Mouse (Mus musculus): ENCODE measurements around the gene Pear1. TPM values are rescaled to one million over a fixed set of nuclear protein-coding genes. Genes with fewer than 3 reads are reported as not detected.

Gene Pear1
- polyA plus RNA-seq, 1 experiment from 2014 or later, result 34.5 TPM

GRCm38 (mm10) chr3:87735335-87735734 is 88.8 kb downstream of the Pear1 start:
- Histone ChIP-seq H3K4me3 (ENCODE audit: low read length) (no peak overlapping the region), H3K9me3 (ENCODE audit: control insufficient read depth, low read length) (no peaks in the 10 kb centered on the region), H3K27ac (ENCODE audit: low read length) (no peak overlapping the region), H3K27me3 (ENCODE audit: control insufficient read depth, insufficient read depth, low read depth, low read length) (no peaks in the 10 kb centered on the region), H3K4me2 (ENCODE audit: low read depth, low read length) (no peak overlapping the region), H3K4me1 (replicated peaks; ENCODE audit: control insufficient read depth, insufficient read depth, low read length) (no peaks in the 10 kb centered on the region), H3K9ac (ENCODE audit: low read length) (no peak overlapping the region), H3K36me3 (ENCODE audit: control insufficient read depth, insufficient read depth, low read length) (peaks cover 23% of the 10 kb centered on the region)
- WGBS, result 57% methylated on average over 9 of the region's 9 CpGs
- no peak for ATAC-seq (ENCODE audit: low read depth)

GRCm38 (mm10) chr3:87733984-87734761 is 89.9 kb downstream of the Pear1 start:
- Histone ChIP-seq H3K4me1 (replicated peaks; ENCODE audit: control insufficient read depth, insufficient read depth, low read length) (no peaks in the 10 kb centered on the region), H3K9me3 (ENCODE audit: control insufficient read depth, low read length) (no peaks in the 10 kb centered on the region), H3K9ac (ENCODE audit: low read length) (no peak overlapping the region), H3K36me3 (ENCODE audit: control insufficient read depth, insufficient read depth, low read length) (peaks cover 28% of the 10 kb centered on the region), H3K27ac (ENCODE audit: low read length) (no peak overlapping the region), H3K4me3 (ENCODE audit: low read length) (no peak overlapping the region), H3K27me3 (ENCODE audit: control insufficient read depth, insufficient read depth, low read depth, low read length) (no peaks in the 10 kb centered on the region), H3K4me2 (ENCODE audit: low read depth, low read length) (no peak overlapping the region)
- 70% methylated on average over 11 of the region's 11 CpGs for WGBS
- ATAC-seq (ENCODE audit: low read depth), result no peak

GRCm38 (mm10) chr3:87733098-87733497 is 91.0 kb downstream of the Pear1 start:
- no peak overlapping the region for H3K4me3 ChIP-seq (ENCODE audit: low read length)
- H3K36me3 ChIP-seq (ENCODE audit: control insufficient read depth, insufficient read depth, low read length), result peaks cover 34% of the 10 kb centered on the region
- 69% methylated on average over 4 of the region's 4 CpGs for WGBS
- no peak overlapping the region for H3K9ac ChIP-seq (ENCODE audit: low read length)
- H3K4me2 ChIP-seq (ENCODE audit: low read depth, low read length), result no peak overlapping the region
- H3K9me3 ChIP-seq (ENCODE audit: control insufficient read depth, low read length), result no peaks in the 10 kb centered on the region
- no peak for ATAC-seq (ENCODE audit: low read depth)
- no peaks in the 10 kb centered on the region for H3K4me1 ChIP-seq (replicated peaks; ENCODE audit: control insufficient read depth, insufficient read depth, low read length)
- H3K27ac ChIP-seq (ENCODE audit: low read length), result no peak overlapping the region
- H3K27me3 ChIP-seq (ENCODE audit: control insufficient read depth, insufficient read depth, low read depth, low read length), result no peaks in the 10 kb centered on the region

- WGBS, result 85% methylated on average over 6 of the region's 6 CpGs
- Histone ChIP-seq H3K4me2 (ENCODE audit: low read depth, low read length) (no peak overlapping the region), H3K9ac (ENCODE audit: low read length) (no peak overlapping the region), H3K4me3 (ENCODE audit: low read length) (no peak overlapping the region), H3K9me3 (ENCODE audit: control insufficient read depth, low read length) (no peaks in the 10 kb centered on the region), H3K36me3 (ENCODE audit: control insufficient read depth, insufficient read depth, low read length) (peaks cover 41% of the 10 kb centered on the region), H3K4me1 (replicated peaks; ENCODE audit: control insufficient read depth, insufficient read depth, low read length) (no peaks in the 10 kb centered on the region), H3K27me3 (ENCODE audit: control insufficient read depth, insufficient read depth, low read depth, low read length) (no peaks in the 10 kb centered on the region), H3K27ac (ENCODE audit: low read length) (no peak overlapping the region)
- ATAC-seq (ENCODE audit: low read depth), result no peak
These were observed 95.4 kb downstream of the Pear1 start for GRCm38 (mm10) chr3:87728696-87729095.

- Histone ChIP-seq H3K36me3 (ENCODE audit: control insufficient read depth, insufficient read depth, low read length) (peaks cover 44% of the 10 kb centered on the region), H3K9me3 (ENCODE audit: control insufficient read depth, low read length) (no peaks in the 10 kb centered on the region), H3K4me1 (replicated peaks; ENCODE audit: control insufficient read depth, insufficient read depth, low read length) (no peaks in the 10 kb centered on the region), H3K27me3 (ENCODE audit: control insufficient read depth, insufficient read depth, low read depth, low read length) (no peaks in the 10 kb centered on the region), H3K9ac (ENCODE audit: low read length) (no peak overlapping the region), H3K27ac (ENCODE audit: low read length) (no peak overlapping the region), H3K4me2 (ENCODE audit: low read depth, low read length) (no peak overlapping the region), H3K4me3 (ENCODE audit: low read length) (no peak overlapping the region)
- ATAC-seq (ENCODE audit: low read depth), result no peak
- 94% methylated on average over 7 of the region's 7 CpGs for WGBS
These were observed 97.9 kb downstream of the Pear1 start for GRCm38 (mm10) chr3:87726191-87726590.

GRCm38 (mm10) chr3:87725396-87726160 is 98.5 kb downstream of the Pear1 start:
- WGBS, result 93% methylated on average over 16 of the region's 16 CpGs
- Histone ChIP-seq H3K36me3 (ENCODE audit: control insufficient read depth, insufficient read depth, low read length) (peaks cover 41% of the 10 kb centered on the region), H3K9ac (ENCODE audit: low read length) (no peak overlapping the region), H3K4me1 (replicated peaks; ENCODE audit: control insufficient read depth, insufficient read depth, low read length) (no peaks in the 10 kb centered on the region), H3K27me3 (ENCODE audit: control insufficient read depth, insufficient read depth, low read depth, low read length) (no peaks in the 10 kb centered on the region), H3K4me3 (ENCODE audit: low read length) (no peak overlapping the region), H3K27ac (ENCODE audit: low read length) (no peak overlapping the region), H3K9me3 (ENCODE audit: control insufficient read depth, low read length) (no peaks in the 10 kb centered on the region), H3K4me2 (ENCODE audit: low read depth, low read length) (no peak overlapping the region)
- ATAC-seq (ENCODE audit: low read depth), result no peak

GRCm38 (mm10) chr3:87724556-87724955 is 99.5 kb downstream of the Pear1 start:
- no peak overlapping the region for H3K4me2 ChIP-seq (ENCODE audit: low read depth, low read length)
- no peak overlapping the region for H3K27ac ChIP-seq (ENCODE audit: low read length)
- WGBS, result 48% methylated on average over 6 of the region's 6 CpGs
- H3K9ac ChIP-seq (ENCODE audit: low read length), result no peak overlapping the region
- H3K36me3 ChIP-seq (ENCODE audit: control insufficient read depth, insufficient read depth, low read length), result peaks cover 40% of the 10 kb centered on the region
- ATAC-seq (ENCODE audit: low read depth), result no peak
- no peak overlapping the region for H3K4me3 ChIP-seq (ENCODE audit: low read length)
- H3K4me1 ChIP-seq (replicated peaks; ENCODE audit: control insufficient read depth, insufficient read depth, low read length), result no peaks in the 10 kb centered on the region
- H3K27me3 ChIP-seq (ENCODE audit: control insufficient read depth, insufficient read depth, low read depth, low read length), result no peaks in the 10 kb centered on the region
- no peaks in the 10 kb centered on the region for H3K9me3 ChIP-seq (ENCODE audit: control insufficient read depth, low read length)

GRCm38 (mm10) chr3:87718525-87718924 is 105.6 kb downstream of the Pear1 start:
- Histone ChIP-seq H3K27me3 (ENCODE audit: control insufficient read depth, insufficient read depth, low read depth, low read length) (no peaks in the 10 kb centered on the region), H3K4me1 (replicated peaks; ENCODE audit: control insufficient read depth, insufficient read depth, low read length) (no peaks in the 10 kb centered on the region), H3K9me3 (ENCODE audit: control insufficient read depth, low read length) (no peaks in the 10 kb centered on the region), H3K27ac (ENCODE audit: low read length) (no peak overlapping the region), H3K4me2 (ENCODE audit: low read depth, low read length) (no peak overlapping the region), H3K9ac (ENCODE audit: low read length) (no peak overlapping the region), H3K36me3 (ENCODE audit: control insufficient read depth, insufficient read depth, low read length) (peaks cover 29% of the 10 kb centered on the region), H3K4me3 (ENCODE audit: low read length) (no peak overlapping the region)
- 55% methylated on average over 2 of the region's 2 CpGs for WGBS
- no peak for ATAC-seq (ENCODE audit: low read depth)

All from lung, embryonic 16.5 days (tissue).